Mouse (Mus musculus) megakaryocyte, embryonic 14.5 days (primary cell): ENCODE data around the gene Nkg7. TPM values are rescaled to one million over a fixed set of nuclear protein-coding genes. Genes with fewer than 3 reads are reported as not detected.

ENCODE experiments used
- H3K27me3 ChIP-seq: replicated peaks from 2 replicates; pipeline ENCODE3; 2012; ENCODE audit warnings: inconsistent platforms
- H3K36me3 ChIP-seq: replicated peaks from 2 replicates; pipeline ENCODE3; 2012; ENCODE audit warnings: low read length, inconsistent platforms, mixed read lengths
- H3K4me1 ChIP-seq: 2 replicates; pipeline ENCODE4 v1.6.1; 2012; ENCODE audit warnings: inconsistent platforms
- H3K4me3 ChIP-seq: replicated peaks from 2 replicates; pipeline ENCODE3; 2012; ENCODE audit warnings: moderate library complexity, mild to moderate bottlenecking, inconsistent platforms
- H3K9me3 ChIP-seq: 2 replicates; pipeline ENCODE4 v1.6.1; 2012; ENCODE audit warnings: inconsistent platforms
- FLI1 ChIP-seq: IDR thresholded peaks from 2 replicates; pipeline ENCODE4 v1.6.1; 2012; ENCODE audit warnings: low read length, inconsistent platforms, mixed read lengths
- GATA1 ChIP-seq: IDR thresholded peaks from 3 replicates; pipeline ENCODE4 v1.6.1; 2012; ENCODE audit warnings: mixed read lengths, low read length, inconsistent platforms, borderline replicate concordance
- polyA plus RNA-seq: library from polyadenylated mRNA; stranded (reverse); fragments of >175 nt; gene quantifications from 2 replicates; pipeline ENCODE4 v1.2.3, GENCODE M21; 2012; ENCODE audit warnings: low replicate concordance; ENCODE audit not compliant: insufficient read depth

Nkg7 gene
- polyA plus RNA-seq, 1 experiment: 10.0 TPM

DNA sequence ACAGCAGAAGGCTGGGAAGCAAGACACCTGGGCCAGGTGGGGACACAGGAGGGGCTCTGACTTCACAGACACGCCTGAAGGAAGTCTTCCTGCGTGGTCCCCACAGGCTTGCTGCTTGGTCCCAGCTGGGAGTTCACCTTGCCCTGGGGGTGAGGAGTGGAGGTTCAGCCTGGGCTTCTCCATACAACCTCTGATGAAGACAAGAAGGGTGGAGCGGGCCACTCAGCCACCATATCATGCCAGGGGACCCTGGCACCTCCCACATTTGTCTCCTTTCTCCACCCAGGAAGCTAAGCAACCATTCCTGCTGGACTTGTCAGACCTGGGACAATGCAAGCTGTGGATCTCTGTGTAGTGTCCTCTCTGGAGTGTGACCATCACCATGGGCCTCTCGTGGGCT, 26.0 kb downstream of the Nkg7 start, which contains the start of gene Vsig10l:
Gene Vsig10l (plus strand): TSS at position 301 of the 400 bp plus-strand sequence.
- Histone ChIP-seq H3K36me3 (peaks cover 15% of the 10 kb centered on the region), H3K4me1 (peaks cover 45% of the 10 kb centered on the region), H3K4me3 (peak within 1 kb of the TSS; percentile 23), H3K27me3 (peaks cover 11% of the 10 kb centered on the region), H3K9me3 (no peaks in the 10 kb centered on the region)
- no peak for TF ChIP-seq FLI1
- no peak for TF ChIP-seq GATA1

- Histone ChIP-seq H3K4me1 (peaks cover 45% of the 10 kb centered on the region), H3K4me3 (no peak overlapping the region), H3K27me3 (peaks cover 11% of the 10 kb centered on the region), H3K9me3 (no peaks in the 10 kb centered on the region), H3K36me3 (peaks cover 17% of the 10 kb centered on the region)
- no peak for TF ChIP-seq GATA1
These were observed 27.1 kb downstream of the Nkg7 start for GRCm38 (mm10) chr7:43463976-43464375.

GRCm38 (mm10) chr7:43464864-43465343, 28.0 kb downstream of the Nkg7 start:
- peaks cover 11% of the 10 kb centered on the region for H3K27me3 ChIP-seq
- H3K36me3 ChIP-seq: peaks cover 19% of the 10 kb centered on the region
- H3K4me1 ChIP-seq: peaks cover 42% of the 10 kb centered on the region
- no peak for TF ChIP-seq FLI1
- TF ChIP-seq GATA1: no peak
- no peaks in the 10 kb centered on the region for H3K9me3 ChIP-seq
- peak overlapping the region; percentile 96 for H3K4me3 ChIP-seq

GRCm38 (mm10) chr7:43465344-43466098, 28.6 kb downstream of the Nkg7 start:
- Histone ChIP-seq H3K36me3 (peaks cover 19% of the 10 kb centered on the region), H3K27me3 (peaks cover 11% of the 10 kb centered on the region), H3K4me3 (peak overlapping the region; percentile 96), H3K4me1 (peaks cover 39% of the 10 kb centered on the region), H3K9me3 (no peaks in the 10 kb centered on the region)
- no peak for TF ChIP-seq GATA1
- no peak for TF ChIP-seq FLI1

- Histone ChIP-seq H3K4me3 (peak overlapping the region; percentile 96), H3K27me3 (peaks cover 11% of the 10 kb centered on the region), H3K9me3 (no peaks in the 10 kb centered on the region), H3K36me3 (peaks cover 26% of the 10 kb centered on the region), H3K4me1 (peaks cover 37% of the 10 kb centered on the region)
- TF ChIP-seq FLI1 (no peak), GATA1 (no peak)
These were observed 29.3 kb downstream of the Nkg7 start for GRCm38 (mm10) chr7:43466099-43466694.

DNA sequence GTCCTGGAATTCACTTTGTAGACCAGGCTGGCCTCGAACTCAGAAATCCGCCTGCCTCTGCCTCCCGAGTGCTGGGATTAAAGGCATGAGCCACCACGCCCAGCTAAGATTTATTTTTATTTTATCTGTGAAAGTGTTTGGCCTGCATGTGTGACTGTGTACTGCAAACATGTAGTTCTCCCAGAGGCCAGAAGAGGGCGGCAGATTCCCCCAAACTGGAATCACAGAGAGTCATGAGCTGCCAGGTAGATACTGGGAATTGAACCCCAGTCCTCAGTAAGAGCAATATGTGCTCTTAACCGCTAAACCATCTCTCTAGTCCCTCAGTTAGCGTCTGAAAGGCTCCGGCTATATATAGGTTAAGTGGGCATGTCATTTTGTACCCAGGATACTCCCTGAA, 33.5 kb downstream of the Nkg7 start:
- Histone ChIP-seq H3K36me3 (peaks cover 31% of the 10 kb centered on the region), H3K4me1 (peaks cover 15% of the 10 kb centered on the region), H3K9me3 (no peaks in the 10 kb centered on the region), H3K27me3 (peaks cover 24% of the 10 kb centered on the region), H3K4me3 (no peak overlapping the region)
- TF ChIP-seq FLI1: no peak
- TF ChIP-seq GATA1: no peak

GRCm38 (mm10) chr7:43475706-43476105, 38.8 kb downstream of the Nkg7 start:
- TF ChIP-seq GATA1 (no peak), FLI1 (no peak)
- Histone ChIP-seq H3K4me1 (peaks cover 16% of the 10 kb centered on the region), H3K4me3 (peak overlapping the region; percentile 56), H3K27me3 (peaks cover 67% of the 10 kb centered on the region), H3K36me3 (peaks cover 10% of the 10 kb centered on the region), H3K9me3 (no peaks in the 10 kb centered on the region)

DNA sequence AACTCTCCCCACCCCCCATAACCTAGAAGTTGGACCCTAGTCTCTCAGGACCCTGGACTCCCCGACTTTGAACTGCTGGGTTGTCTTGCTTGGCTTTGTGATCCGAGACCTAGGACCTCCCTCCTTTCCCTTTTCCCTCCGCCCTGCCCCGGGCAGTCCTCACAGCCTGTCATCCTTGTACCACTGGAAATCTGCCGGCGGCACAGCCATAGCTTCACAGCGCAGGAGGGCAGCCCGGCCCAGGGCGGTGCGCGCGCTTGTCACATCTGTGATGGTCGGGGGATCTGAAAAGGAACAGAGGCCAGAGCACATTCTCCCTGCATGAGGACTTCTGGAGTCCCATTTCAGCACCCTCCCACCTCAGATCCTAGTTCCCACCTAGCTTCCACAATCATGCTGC, 39.5 kb downstream of the Nkg7 start:
- no peaks in the 10 kb centered on the region for H3K9me3 ChIP-seq
- no peak overlapping the region for H3K4me3 ChIP-seq
- peaks cover 3% of the 10 kb centered on the region for H3K36me3 ChIP-seq
- peaks cover 16% of the 10 kb centered on the region for H3K4me1 ChIP-seq
- H3K27me3 ChIP-seq: peaks cover 67% of the 10 kb centered on the region
- no peak for TF ChIP-seq FLI1
- no peak for TF ChIP-seq GATA1

DNA sequence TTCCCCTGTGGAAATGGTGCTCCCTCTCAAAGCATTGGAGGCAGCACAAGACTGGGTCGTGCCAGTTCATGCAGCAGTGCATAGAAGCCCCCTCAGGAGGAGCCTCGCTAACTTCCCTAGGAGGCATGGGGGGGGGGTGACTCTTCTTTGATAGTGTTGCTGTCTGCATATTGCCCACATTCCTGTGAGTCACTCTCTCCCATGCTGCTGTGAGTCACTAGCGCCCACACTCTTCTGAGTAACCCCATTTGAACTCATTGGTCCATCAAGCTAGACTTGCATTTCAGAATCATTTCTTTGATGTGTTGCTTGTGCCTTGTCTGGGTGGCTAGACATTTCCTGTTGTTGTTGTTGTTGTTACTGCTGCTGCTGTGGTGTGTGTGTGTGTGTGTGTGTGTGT, 44.3 kb downstream of the Nkg7 start:
- peaks cover 48% of the 10 kb centered on the region for H3K27me3 ChIP-seq
- H3K4me1 ChIP-seq: peaks cover 9% of the 10 kb centered on the region; the same call in 1 of the 2 replicates
- H3K36me3 ChIP-seq: no peaks in the 10 kb centered on the region
- no peak overlapping the region for H3K4me3 ChIP-seq
- TF ChIP-seq FLI1 (no peak), GATA1 (no peak)
- H3K9me3 ChIP-seq: no peaks in the 10 kb centered on the region
